Mouse (Mus musculus): Measurements from ENCODE around the gene Twf1. TPM values are rescaled to one million over a fixed set of nuclear protein-coding genes. Genes with fewer than 3 reads are reported as not detected.

The Twf1 gene
- 104 and 109 TPM in 2 replicates for polyA plus RNA-seq (2015; fragmentation: Nextera tagmentation; extraction: Ambion mirVana)

DNA sequence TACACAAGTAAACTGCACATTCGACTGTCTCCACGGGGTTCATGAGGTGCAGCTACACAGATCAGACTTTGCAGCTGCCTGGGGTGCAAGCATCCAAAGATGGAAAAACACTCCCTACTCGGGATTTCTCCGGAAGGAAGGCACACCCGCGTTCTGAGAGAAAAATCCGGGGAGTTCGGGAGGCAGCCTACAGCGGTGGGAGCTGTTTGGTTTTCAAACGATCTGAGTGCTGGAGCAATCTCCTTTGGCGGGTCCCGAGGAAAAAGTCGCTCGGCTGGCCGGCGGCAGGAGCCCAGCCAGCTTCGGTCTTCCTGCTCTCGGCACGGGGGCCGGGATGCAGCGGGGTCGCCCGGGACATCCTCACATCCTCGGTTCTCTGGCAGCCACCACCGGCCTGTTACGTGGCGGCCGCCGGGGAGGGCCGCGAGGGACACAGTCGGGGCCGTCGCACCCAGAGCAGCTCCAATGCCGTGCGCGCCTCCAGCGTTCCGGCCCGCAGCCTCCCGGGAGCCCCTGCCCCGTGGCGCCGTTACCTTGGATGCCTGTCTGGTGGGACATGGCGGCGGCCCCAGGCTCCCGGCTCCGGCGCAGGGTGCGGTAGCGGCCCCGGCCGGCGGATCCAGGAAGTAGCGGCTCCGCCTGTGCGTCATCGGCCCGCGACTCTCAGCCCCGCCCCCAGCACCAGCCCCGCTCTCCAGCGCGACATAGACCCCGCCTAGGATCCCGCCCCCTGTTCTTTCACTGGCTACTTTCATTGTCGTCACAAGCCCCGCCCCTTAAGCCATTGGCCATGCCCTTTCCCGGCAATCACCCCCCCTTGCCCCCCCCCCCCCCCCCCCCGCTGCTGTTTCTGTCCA is at the start of gene Twf1:
Gene Twf1 (minus strand): TSS at position 671 of the 857 bp plus-strand sequence.
- Histone ChIP-seq H3K36me3 (ENCODE audit: insufficient read depth, low read length) (peaks cover 4% of the 10 kb centered on the region; the same call in 1 of the 2 replicates), H3K4me2 (ENCODE audit: low read length) (peak within 1 kb of the TSS; percentile 52), H3K4me1 (replicated peaks; ENCODE audit: insufficient read depth, low read length) (0 out of 2 replicates have a peak, but pooled peaks cover 6% of the 10 kb centered on the region), H3K9me3 (replicated peaks; ENCODE audit: low read length) (no peaks in the 10 kb centered on the region), H3K27ac (peak within 1 kb of the TSS; percentile 87), H3K4me3 (replicated peaks; ENCODE audit: low read depth, low read length) (peak within 1 kb of the TSS; percentile 98), H3K27me3 (ENCODE audit: insufficient read depth, low read length) (no peaks in the 10 kb centered on the region), H3K9ac (ENCODE audit: low read depth, low read length) (peak within 1 kb of the TSS; percentile 95)
- WGBS = 1% methylated on average over 53 of the region's 70 CpGs
- DNase-seq (ENCODE audit: low spot score) (peak; percentile 99), ATAC-seq (replicated peaks; ENCODE audit: low FRiP score, low read depth) (peak; percentile 98)
- peak; percentile 37 for TF ChIP-seq CTCF (IDR thresholded peaks at IDR 0.05; ENCODE audit: low read depth)

DNA sequence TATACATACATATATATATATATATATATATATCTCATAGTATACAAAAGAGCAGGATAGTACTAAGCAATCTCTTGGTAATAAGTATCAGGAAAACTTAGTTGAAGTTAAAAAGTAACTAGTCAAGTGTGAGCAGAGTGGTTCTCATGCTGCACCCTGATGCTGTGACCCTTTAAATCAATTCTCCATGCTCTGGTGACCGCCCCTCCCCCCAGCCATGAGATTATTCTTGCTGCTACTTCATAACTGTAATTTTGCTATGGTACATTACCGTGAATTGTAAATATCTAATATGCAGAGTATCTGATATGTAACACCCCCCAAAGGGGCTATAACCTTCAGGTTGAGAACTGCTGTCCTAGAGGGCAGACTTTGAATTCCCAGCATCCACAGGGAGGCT is 49.4 kb upstream of the Twf1 start:
- Histone ChIP-seq H3K4me2 (ENCODE audit: low read length) (no peak overlapping the region), H3K36me3 (ENCODE audit: insufficient read depth, low read length) (no peaks in the 10 kb centered on the region), H3K9me3 (replicated peaks; ENCODE audit: low read length) (no peaks in the 10 kb centered on the region), H3K4me3 (replicated peaks; ENCODE audit: low read depth, low read length) (no peak overlapping the region), H3K9ac (ENCODE audit: low read depth, low read length) (no peak overlapping the region), H3K4me1 (replicated peaks; ENCODE audit: insufficient read depth, low read length) (no peaks in the 10 kb centered on the region), H3K27ac (no peak overlapping the region), H3K27me3 (ENCODE audit: insufficient read depth, low read length) (no peaks in the 10 kb centered on the region)
- no peak for TF ChIP-seq CTCF (IDR thresholded peaks at IDR 0.05; ENCODE audit: low read depth)
- no peak for DNase-seq (ENCODE audit: low spot score)
- ATAC-seq (replicated peaks; ENCODE audit: low FRiP score, low read depth) = no peak
- WGBS = 66% methylated on average over 2 of the region's 2 CpGs

DNA sequence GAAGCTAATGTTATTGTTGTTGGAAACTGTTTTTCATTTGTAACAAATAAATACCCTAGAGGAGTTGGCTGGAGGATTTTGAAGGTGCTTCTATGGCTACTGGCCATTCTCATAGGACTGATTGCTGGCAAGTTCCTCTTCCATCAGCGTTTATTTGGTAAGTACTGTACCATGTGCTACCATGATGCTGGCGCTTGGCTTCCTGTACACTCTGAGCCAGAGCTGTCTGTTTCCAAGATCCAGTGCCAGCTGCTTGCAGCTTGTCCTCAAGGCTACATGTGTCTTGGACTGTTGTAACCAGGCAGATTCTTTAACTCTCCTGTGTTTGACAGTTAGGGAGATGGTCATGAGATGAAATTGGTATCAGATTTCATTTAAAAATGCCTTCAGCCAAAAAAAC is 48.5 kb upstream of the Twf1 start:
- 84% methylated on average over 2 of the region's 2 CpGs for WGBS
- no peak overlapping the region for H3K4me3 ChIP-seq (replicated peaks; ENCODE audit: low read depth, low read length)
- no peaks in the 10 kb centered on the region for H3K27me3 ChIP-seq (ENCODE audit: insufficient read depth, low read length)
- H3K27ac ChIP-seq = no peak overlapping the region; the same call in 1 of the 2 replicates
- DNase-seq (ENCODE audit: low spot score) (no peak), ATAC-seq (replicated peaks; ENCODE audit: low FRiP score, low read depth) (no peak)
- no peaks in the 10 kb centered on the region for H3K9me3 ChIP-seq (replicated peaks; ENCODE audit: low read length)
- no peak overlapping the region for H3K9ac ChIP-seq (ENCODE audit: low read depth, low read length)
- no peak overlapping the region for H3K4me2 ChIP-seq (ENCODE audit: low read length)
- TF ChIP-seq CTCF (IDR thresholded peaks at IDR 0.05; ENCODE audit: low read depth) = no peak
- no peaks in the 10 kb centered on the region for H3K36me3 ChIP-seq (ENCODE audit: insufficient read depth, low read length)
- no peaks in the 10 kb centered on the region for H3K4me1 ChIP-seq (replicated peaks; ENCODE audit: insufficient read depth, low read length)

DNA sequence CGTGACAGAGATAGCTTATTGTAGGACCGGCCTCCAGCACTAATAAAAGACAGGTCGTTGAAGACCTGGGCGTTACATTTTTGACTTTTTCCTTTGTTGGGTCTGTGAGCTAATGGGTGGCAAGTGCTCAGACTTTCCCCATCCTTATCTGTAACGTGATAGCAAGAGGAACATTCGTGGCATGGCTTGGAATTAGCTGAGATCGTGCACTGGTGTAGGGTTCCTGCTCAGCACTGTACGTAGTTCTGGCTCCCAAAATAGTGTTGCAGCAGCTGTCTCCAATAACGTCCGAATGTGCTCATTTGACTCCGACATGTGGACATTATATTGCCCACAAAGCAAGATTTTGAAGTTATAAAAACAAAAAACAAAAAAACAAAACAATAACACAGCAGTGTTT is 44.8 kb upstream of the Twf1 start:
- 48% methylated on average over 11 of the region's 11 CpGs for WGBS
- Histone ChIP-seq H3K4me2 (ENCODE audit: low read length) (no peak overlapping the region), H3K27me3 (ENCODE audit: insufficient read depth, low read length) (no peaks in the 10 kb centered on the region), H3K9me3 (replicated peaks; ENCODE audit: low read length) (no peaks in the 10 kb centered on the region), H3K4me1 (replicated peaks; ENCODE audit: insufficient read depth, low read length) (no peaks in the 10 kb centered on the region), H3K36me3 (ENCODE audit: insufficient read depth, low read length) (no peaks in the 10 kb centered on the region), H3K4me3 (replicated peaks; ENCODE audit: low read depth, low read length) (no peak overlapping the region), H3K9ac (ENCODE audit: low read depth, low read length) (no peak overlapping the region), H3K27ac (no peak overlapping the region)
- TF ChIP-seq CTCF (IDR thresholded peaks at IDR 0.05; ENCODE audit: low read depth) = no peak
- ATAC-seq (replicated peaks; ENCODE audit: low FRiP score, low read depth) = no peak
- no peak for DNase-seq (ENCODE audit: low spot score)

DNA sequence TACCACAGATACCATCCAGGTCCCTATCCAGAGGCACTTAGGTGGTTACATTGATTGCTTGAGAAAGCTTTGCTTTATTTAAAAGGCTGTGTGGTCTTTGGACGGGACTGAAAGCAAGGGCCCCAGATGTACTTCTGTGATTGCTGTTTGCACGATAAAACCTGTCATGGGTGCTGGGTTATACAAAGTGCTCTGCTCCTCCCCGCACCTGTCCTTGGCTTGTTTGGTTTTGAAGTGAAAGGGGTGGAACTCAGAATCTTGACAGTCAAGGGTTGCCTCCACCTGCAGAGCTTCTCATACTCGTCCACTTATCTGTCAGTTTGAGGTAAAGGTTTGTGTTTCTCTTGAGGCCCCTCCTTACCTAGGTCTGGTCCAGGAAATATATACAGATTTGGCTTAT is 40.9 kb upstream of the Twf1 start:
- H3K4me2 ChIP-seq (ENCODE audit: low read length) = no peak overlapping the region
- 78% methylated on average over 4 of the region's 4 CpGs for WGBS
- no peak overlapping the region for H3K4me3 ChIP-seq (replicated peaks; ENCODE audit: low read depth, low read length)
- DNase-seq (ENCODE audit: low spot score) = no peak
- TF ChIP-seq CTCF (IDR thresholded peaks at IDR 0.05; ENCODE audit: low read depth) = no peak
- no peak for ATAC-seq (replicated peaks; ENCODE audit: low FRiP score, low read depth)
- H3K9me3 ChIP-seq (replicated peaks; ENCODE audit: low read length) = no peaks in the 10 kb centered on the region
- H3K27me3 ChIP-seq (ENCODE audit: insufficient read depth, low read length) = no peaks in the 10 kb centered on the region
- H3K9ac ChIP-seq (ENCODE audit: low read depth, low read length) = no peak overlapping the region
- no peak overlapping the region for H3K27ac ChIP-seq
- H3K36me3 ChIP-seq (ENCODE audit: insufficient read depth, low read length) = no peaks in the 10 kb centered on the region
- no peaks in the 10 kb centered on the region for H3K4me1 ChIP-seq (replicated peaks; ENCODE audit: insufficient read depth, low read length)

DNA sequence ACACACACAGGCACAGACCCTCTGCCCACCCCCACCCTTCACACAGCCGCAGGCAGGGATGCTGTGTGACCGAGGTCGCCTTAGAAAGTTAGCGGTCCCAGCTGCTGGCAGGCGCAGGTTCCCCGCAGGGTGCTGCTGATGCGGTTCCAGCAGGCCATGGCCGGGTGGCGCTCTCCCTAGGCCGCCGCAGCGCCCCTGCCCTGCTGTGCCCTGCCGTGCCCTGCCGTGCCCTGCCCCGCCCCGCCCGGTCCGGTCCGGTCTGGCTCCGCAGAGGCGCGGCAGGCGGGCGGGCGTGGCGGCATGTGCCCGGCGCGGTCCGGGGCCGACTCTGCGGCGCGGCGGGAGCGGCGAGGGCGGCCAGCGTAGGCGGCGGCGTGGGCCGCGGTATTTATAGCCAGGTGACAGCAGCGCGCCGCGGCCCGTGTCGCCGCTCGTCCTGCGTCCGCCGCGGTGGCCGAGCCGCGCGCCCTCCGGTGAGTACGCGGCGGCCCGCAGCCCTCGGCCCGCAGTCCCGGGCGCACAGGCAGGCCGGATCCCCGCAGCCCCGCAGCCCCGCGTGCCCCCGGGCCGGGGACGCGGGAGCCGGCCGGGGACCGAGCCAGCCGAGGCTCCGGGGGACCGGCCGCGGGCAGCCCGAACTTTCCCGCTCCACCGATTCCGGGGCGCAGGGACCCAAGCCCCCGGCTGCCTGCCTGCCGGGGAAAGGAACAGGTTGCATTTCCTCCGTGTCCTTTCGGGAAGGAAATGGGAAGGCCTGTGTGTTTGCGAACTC is 39.3 kb upstream of the Twf1 start, which contains the start of gene Tmem117:
Gene Tmem117 (plus strand): TSS at position 403 of the 772 bp plus-strand sequence.
- no peaks in the 10 kb centered on the region for H3K27me3 ChIP-seq (ENCODE audit: insufficient read depth, low read length)
- no peaks in the 10 kb centered on the region for H3K4me1 ChIP-seq (replicated peaks; ENCODE audit: insufficient read depth, low read length)
- no peaks in the 10 kb centered on the region for H3K9me3 ChIP-seq (replicated peaks; ENCODE audit: low read length)
- peak within 1 kb of the TSS; percentile 57 for H3K4me3 ChIP-seq (replicated peaks; ENCODE audit: low read depth, low read length)
- H3K27ac ChIP-seq = peak within 1 kb of the TSS; percentile 63; the same call in 1 of the 2 replicates
- no peak for TF ChIP-seq CTCF (IDR thresholded peaks at IDR 0.05; ENCODE audit: low read depth)
- no peaks in the 10 kb centered on the region for H3K36me3 ChIP-seq (ENCODE audit: insufficient read depth, low read length)
- H3K4me2 ChIP-seq (ENCODE audit: low read length) = peak within 1 kb of the TSS; percentile 95
- H3K9ac ChIP-seq (ENCODE audit: low read depth, low read length) = peak within 1 kb of the TSS; percentile 73
- WGBS = under 1% methylated on average over 78 of the region's 96 CpGs
- peak; percentile 40 for DNase-seq (ENCODE audit: low spot score)
- peak; percentile 91 for ATAC-seq (replicated peaks; ENCODE audit: low FRiP score, low read depth)

Data from kidney, postnatal 0 days (tissue).